Mouse (Mus musculus) kidney, adult 2 months (tissue): ENCODE measurements around the gene Ctdspl.

Source experiments
- CTCF ChIP-seq: fragments of 200-500 bp; conservative IDR thresholded peaks from 2 replicates; pipeline ENCODE4 v1.5.1; 2011; ENCODE audit warnings: low read depth, mild to moderate bottlenecking, control low read depth, low read length, moderate library complexity, mixed read lengths; ENCODE audit not compliant: insufficient read depth, insufficient read length
- POLR2A ChIP-seq: fragments of 200-500 bp; IDR thresholded peaks from one replicate; pipeline ENCODE4 v1.6.1; 2011; ENCODE audit warnings: low read depth, low read length, control low read depth

GRCm38 (mm10) chr9:119083966-119084365 lies 157.7 kb downstream of the Ctdspl start:
- no peak for TF ChIP-seq POLR2A
- no peak for TF ChIP-seq CTCF
